Mouse (Mus musculus) embryonic facial prominence, embryonic 14.5 days (tissue): ENCODE data around the gene Mns1. TPM values are rescaled to one million over a fixed set of nuclear protein-coding genes. Genes with fewer than 3 reads are reported as not detected.

ENCODE experiments used
- ATAC-seq: fragments of 200-750 bp; cut with Nextera tagmentation; 2 replicates; pipeline ENCODE4 v1.8.0; 2017; ENCODE audit warnings: low read depth, moderate number of reproducible peaks, moderate TSS enrichment
- DNase-seq: peaks from one replicate; pipeline ENCODE4 v3.0.0-alpha.2; 2015; ENCODE audit warnings: low spot score
- H3K27ac ChIP-seq: fragments of 300-500 bp; sonication (generic); replicated peaks from 2 replicates; pipeline ENCODE4 v1.5.1; 2014; ENCODE audit warnings: low read depth, mild to moderate bottlenecking, low read length, moderate library complexity
- H3K27me3 ChIP-seq: fragments of 300-500 bp; sonication (generic); replicated peaks from 2 replicates; pipeline ENCODE4 v1.6.1; 2014; ENCODE audit warnings: low read length; ENCODE audit not compliant: control insufficient read depth, insufficient read depth
- H3K36me3 ChIP-seq: fragments of 300-500 bp; sonication (generic); 2 replicates; pipeline ENCODE4 v1.6.1; 2014; ENCODE audit warnings: low read length, mixed read lengths; ENCODE audit not compliant: control insufficient read depth, insufficient read depth
- H3K4me1 ChIP-seq: fragments of 300-500 bp; sonication (generic); 2 replicates; pipeline ENCODE4 v1.6.1; 2014; ENCODE audit warnings: antibody characterized with exemption, low read length; ENCODE audit not compliant: control insufficient read depth, insufficient read depth
- H3K4me2 ChIP-seq: fragments of 300-500 bp; sonication (generic); 2 replicates; pipeline ENCODE4 v1.6.1; 2014; ENCODE audit warnings: low read depth, mild to moderate bottlenecking, low read length, moderate library complexity, mixed read lengths
- H3K4me3 ChIP-seq: fragments of 300-500 bp; sonication (generic); 2 replicates; pipeline ENCODE4 v1.5.1; 2014; ENCODE audit warnings: low read depth, mild to moderate bottlenecking, low read length
- H3K9ac ChIP-seq: fragments of 300-500 bp; sonication (generic); 2 replicates; pipeline ENCODE4 v1.6.1; 2014; ENCODE audit warnings: low read depth, mild to moderate bottlenecking, low read length, moderate library complexity, mixed read lengths
- H3K9me3 ChIP-seq: fragments of 300-500 bp; sonication (generic); 2 replicates; pipeline ENCODE4 v1.6.1; 2016; ENCODE audit warnings: low read length; ENCODE audit not compliant: control insufficient read depth
- WGBS: fragments of 180-500 bp; shearing (Covaris S2); extraction: QIAGEN DNeasy Blood & Tissue Kit; methylation state at CpG from one replicate; pipeline ENCODE4 v1.1.7; 2014; 5-methylcytosine and 5-hydroxymethylcytosine counted together
- polyA plus RNA-seq: library from polyadenylated mRNA; unstranded; fragments of >200 nt; fragmentation: Nextera tagmentation; extraction: Ambion mirVana; gene quantifications from 2 replicates; pipeline ENCODE4 v1.2.1, GENCODE M21; 2014

Gene Mns1
- polyA plus RNA-seq, 1 experiment from 2014 or later = 24.3 TPM

DNA sequence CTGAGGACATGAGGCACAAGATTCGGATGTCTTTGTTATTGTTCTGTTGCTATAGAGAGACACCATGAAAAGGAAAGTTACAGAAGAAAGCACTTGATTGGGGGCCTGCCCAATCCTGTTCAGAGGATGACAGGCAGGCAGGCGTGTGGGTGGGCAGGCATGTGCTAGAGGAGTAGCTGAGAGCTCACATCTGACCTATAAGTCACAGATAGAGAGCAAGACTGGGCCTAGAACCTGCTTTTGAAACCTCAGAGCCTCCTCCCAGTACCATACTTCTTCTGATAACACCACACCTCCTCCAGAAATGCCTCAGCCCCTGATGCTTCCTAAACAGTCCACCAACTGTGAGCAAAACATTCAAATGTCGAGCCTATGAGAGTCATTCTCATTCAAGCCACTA is 19.4 kb upstream of the Mns1 start:
- no peak overlapping the region for H3K9ac ChIP-seq
- no peaks in the 10 kb centered on the region for H3K27me3 ChIP-seq
- 0 out of 2 replicates have a peak, but pooled peaks cover 6% of the 10 kb centered on the region for H3K9me3 ChIP-seq
- DNase-seq = no peak
- no peaks in the 10 kb centered on the region for H3K36me3 ChIP-seq
- 84% methylated on average over 3 of the region's 3 CpGs for WGBS
- no peak overlapping the region for H3K27ac ChIP-seq
- peaks cover 13% of the 10 kb centered on the region; the same call in 1 of the 2 replicates for H3K4me1 ChIP-seq
- no peak overlapping the region for H3K4me2 ChIP-seq
- no peak for ATAC-seq
- H3K4me3 ChIP-seq = no peak overlapping the region

DNA sequence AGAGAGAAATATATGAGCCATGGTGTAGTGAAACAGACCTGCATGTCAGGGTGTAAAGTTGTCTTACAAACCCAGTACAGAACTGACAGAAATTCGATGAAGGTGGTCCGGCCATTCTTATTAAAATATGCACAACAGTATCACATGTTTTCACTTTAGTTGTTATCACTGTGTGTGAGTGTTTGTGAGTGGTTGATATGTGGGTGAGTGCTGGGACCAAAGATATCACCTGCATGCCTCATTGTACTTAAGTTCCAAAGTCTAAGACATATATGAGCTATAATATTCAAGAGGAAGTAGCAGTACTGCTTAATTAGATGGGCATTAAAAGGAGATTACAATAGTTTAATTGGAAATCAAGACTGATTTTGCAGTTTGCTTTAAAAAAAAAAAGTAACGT is 17.3 kb upstream of the Mns1 start:
- no peak overlapping the region for H3K27ac ChIP-seq
- no peak overlapping the region for H3K4me2 ChIP-seq
- no peaks in the 10 kb centered on the region for H3K36me3 ChIP-seq
- H3K4me1 ChIP-seq = peaks cover 13% of the 10 kb centered on the region; the same call in 1 of the 2 replicates
- DNase-seq (no peak), ATAC-seq (no peak)
- H3K9ac ChIP-seq = no peak overlapping the region
- WGBS = 68% methylated on average over 3 of the region's 3 CpGs
- 0 out of 2 replicates have a peak, but pooled peaks cover 6% of the 10 kb centered on the region for H3K9me3 ChIP-seq
- H3K27me3 ChIP-seq = no peaks in the 10 kb centered on the region
- H3K4me3 ChIP-seq = no peak overlapping the region

DNA sequence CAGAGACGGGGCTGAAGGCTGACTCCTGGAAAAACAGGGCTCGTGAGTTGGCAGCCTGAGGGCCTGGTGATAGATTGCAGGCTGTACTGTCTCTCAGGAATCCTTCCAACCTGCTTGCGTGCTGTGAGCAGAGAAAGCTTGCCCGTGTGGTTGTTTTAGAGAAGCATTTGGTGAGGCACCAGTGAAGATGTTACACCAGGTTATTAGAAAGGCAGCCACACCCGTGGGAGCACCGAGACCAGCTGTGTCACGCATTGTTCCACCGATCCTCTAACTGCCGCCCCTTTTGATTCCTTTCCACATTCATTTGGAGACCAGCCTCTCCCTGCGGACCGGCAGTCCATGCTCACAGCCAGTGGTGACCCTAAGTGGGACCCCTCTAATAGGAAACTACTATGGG is 15.5 kb upstream of the Mns1 start:
- no peak overlapping the region for H3K4me2 ChIP-seq
- H3K4me1 ChIP-seq = peaks cover 13% of the 10 kb centered on the region; the same call in 1 of the 2 replicates
- H3K27me3 ChIP-seq = no peaks in the 10 kb centered on the region
- H3K36me3 ChIP-seq = no peaks in the 10 kb centered on the region
- DNase-seq (peak; percentile 27), ATAC-seq (no peak)
- H3K9me3 ChIP-seq = 0 out of 2 replicates have a peak, but pooled peaks cover 6% of the 10 kb centered on the region
- 49% methylated on average over 11 of the region's 11 CpGs for WGBS
- no peak overlapping the region for H3K4me3 ChIP-seq
- H3K9ac ChIP-seq = no peak overlapping the region
- H3K27ac ChIP-seq = no peak overlapping the region

DNA sequence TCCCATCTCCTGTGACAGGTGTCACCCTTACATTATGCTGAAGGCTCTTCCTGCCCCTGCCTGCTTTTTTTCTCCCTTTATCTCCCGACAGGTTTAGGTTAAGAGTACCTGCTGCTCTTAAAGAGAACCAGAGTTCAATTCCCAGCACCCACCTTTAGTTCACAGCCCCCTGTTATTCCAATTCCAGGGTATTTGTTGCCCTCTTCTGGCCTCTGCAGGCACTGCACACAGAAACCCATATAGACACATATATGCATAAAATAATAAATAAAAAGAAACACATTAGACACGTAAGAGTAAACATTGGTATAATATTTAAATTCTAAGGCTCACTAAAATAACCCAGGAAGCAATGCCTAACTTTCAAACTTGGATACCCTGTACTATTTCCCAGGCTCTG is 15.1 kb upstream of the Mns1 start:
- Histone ChIP-seq H3K9me3 (0 out of 2 replicates have a peak, but pooled peaks cover 6% of the 10 kb centered on the region), H3K9ac (no peak overlapping the region), H3K36me3 (no peaks in the 10 kb centered on the region), H3K4me3 (no peak overlapping the region), H3K4me1 (peaks cover 13% of the 10 kb centered on the region; the same call in 1 of the 2 replicates), H3K4me2 (no peak overlapping the region), H3K27ac (no peak overlapping the region), H3K27me3 (no peaks in the 10 kb centered on the region)
- WGBS = 91% methylated on average over 2 of the region's 2 CpGs
- DNase-seq (no peak), ATAC-seq (no peak)

DNA sequence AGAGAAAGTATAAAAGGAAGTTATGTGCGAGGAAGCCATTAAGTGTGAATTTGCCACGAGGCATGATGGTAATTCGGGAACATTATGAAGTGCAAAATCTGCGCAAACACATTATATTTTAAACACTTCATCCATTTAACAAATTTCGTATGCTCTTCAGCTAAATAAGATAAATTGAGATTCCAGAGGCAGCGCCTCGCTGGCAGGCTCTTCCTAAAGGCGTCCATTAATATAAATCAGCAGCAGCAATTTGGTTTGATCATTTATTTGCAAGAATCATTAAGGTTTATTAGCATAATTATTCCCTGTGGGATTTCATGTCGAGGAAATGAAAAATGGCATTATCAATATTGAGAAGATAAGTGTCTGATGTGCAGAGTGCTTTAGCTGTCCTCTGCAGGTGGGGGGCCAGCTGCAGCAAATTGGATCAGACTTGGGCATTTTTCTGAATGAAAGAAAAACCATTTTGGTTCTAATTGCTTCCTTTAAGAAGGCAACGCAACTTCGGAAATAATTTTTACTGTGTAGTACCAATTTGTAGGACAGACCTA is 12.4 kb upstream of the Mns1 start:
- WGBS = 70% methylated on average over 11 of the region's 11 CpGs
- Histone ChIP-seq H3K9me3 (0 out of 2 replicates have a peak, but pooled peaks cover 6% of the 10 kb centered on the region), H3K9ac (no peak overlapping the region), H3K36me3 (no peaks in the 10 kb centered on the region), H3K27ac (no peak overlapping the region), H3K4me1 (peaks cover 13% of the 10 kb centered on the region; the same call in 1 of the 2 replicates), H3K4me2 (no peak overlapping the region), H3K4me3 (no peak overlapping the region), H3K27me3 (no peaks in the 10 kb centered on the region)
- ATAC-seq (no peak), DNase-seq (no peak)

DNA sequence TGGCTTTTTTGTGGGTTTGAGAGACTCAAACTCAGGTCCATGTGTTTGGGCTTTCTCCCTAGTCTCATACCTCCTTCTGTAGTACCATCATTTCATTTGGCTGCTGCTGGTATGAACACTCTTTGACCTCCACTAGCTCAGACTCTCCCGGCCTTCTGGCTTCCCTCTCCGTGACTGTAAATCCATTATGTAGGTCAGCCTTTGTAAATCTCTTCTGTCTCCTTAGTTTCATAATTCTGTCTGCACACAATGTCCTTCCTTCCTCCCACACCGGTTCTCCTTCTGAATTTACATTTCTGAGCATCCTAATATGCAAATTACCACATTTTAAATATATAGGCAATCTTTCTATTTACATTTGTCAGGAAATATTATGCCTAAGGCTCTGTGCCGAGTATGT is 9.9 kb upstream of the Mns1 start:
- Histone ChIP-seq H3K9ac (no peak overlapping the region), H3K27me3 (no peaks in the 10 kb centered on the region), H3K9me3 (0 out of 2 replicates have a peak, but pooled peaks cover 2% of the 10 kb centered on the region), H3K4me3 (no peak overlapping the region), H3K36me3 (no peaks in the 10 kb centered on the region), H3K27ac (no peak overlapping the region), H3K4me2 (no peak overlapping the region), H3K4me1 (no peaks in the 10 kb centered on the region)
- ATAC-seq (no peak), DNase-seq (no peak)
- WGBS = 72% methylated on average over 4 of the region's 4 CpGs

DNA sequence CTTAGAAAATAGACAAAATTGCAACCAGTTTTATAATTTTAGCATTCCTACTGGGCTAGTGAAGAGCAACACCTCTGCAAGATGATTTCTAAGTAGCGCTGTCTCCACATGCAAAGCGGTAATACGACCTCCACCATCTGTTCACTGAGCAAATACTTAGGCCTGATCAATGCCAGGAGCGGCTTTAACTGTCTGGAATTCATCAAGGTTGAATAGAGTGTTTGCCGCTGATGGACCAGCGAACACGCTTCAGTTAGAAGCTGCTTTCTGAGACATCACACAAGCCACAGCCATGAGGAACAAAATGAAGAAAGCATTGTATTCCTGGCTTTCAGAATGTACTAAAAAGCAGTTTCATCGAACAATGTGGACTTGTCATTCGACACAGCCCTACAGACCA is 2.9 kb upstream of the Mns1 start:
- no peak overlapping the region for H3K4me3 ChIP-seq
- H3K4me2 ChIP-seq = peak overlapping the region; percentile 43
- H3K4me1 ChIP-seq = peaks cover 5% of the 10 kb centered on the region; the same call in 1 of the 2 replicates
- no peaks in the 10 kb centered on the region for H3K9me3 ChIP-seq
- peak overlapping the region; percentile 34; the same call in 1 of the 2 replicates for H3K9ac ChIP-seq
- WGBS = 41% methylated on average over 9 of the region's 9 CpGs
- no peak for ATAC-seq
- H3K27ac ChIP-seq = no peak overlapping the region
- H3K36me3 ChIP-seq = no peaks in the 10 kb centered on the region
- peak; percentile 22 for DNase-seq
- no peaks in the 10 kb centered on the region for H3K27me3 ChIP-seq

DNA sequence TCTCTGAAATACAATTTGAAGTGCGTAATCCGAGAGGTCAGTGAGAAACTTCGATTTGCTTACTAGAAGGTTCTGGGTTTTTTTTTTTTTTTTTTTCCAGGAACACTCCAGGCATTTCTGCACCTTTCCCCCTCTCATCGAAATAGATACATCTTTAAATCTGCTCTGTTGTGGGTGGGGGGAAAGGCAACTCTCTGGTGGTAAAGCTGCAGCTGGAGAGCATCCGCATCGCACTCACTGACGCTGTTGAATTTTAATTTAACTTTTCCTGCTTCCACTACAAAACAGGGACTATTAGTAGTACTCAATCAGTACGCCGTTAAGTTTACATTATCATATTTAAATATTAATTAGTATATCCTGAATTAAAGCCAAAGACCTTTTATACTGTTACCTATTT is 938 bp downstream of the Mns1 start:
- peak overlapping the region; percentile 68 for H3K4me3 ChIP-seq
- DNase-seq (no peak), ATAC-seq (no peak; the same call in 1 of the 2 replicates)
- H3K9me3 ChIP-seq = no peaks in the 10 kb centered on the region
- H3K27me3 ChIP-seq = no peaks in the 10 kb centered on the region
- H3K9ac ChIP-seq = peak overlapping the region; percentile 70
- 2% methylated on average over 9 of the region's 9 CpGs for WGBS
- H3K4me1 ChIP-seq = peaks cover 5% of the 10 kb centered on the region; the same call in 1 of the 2 replicates
- H3K36me3 ChIP-seq = peaks cover 4% of the 10 kb centered on the region; the same call in 1 of the 2 replicates
- H3K4me2 ChIP-seq = peak overlapping the region; percentile 76
- peak overlapping the region; percentile 39; the same call in 1 of the 2 replicates for H3K27ac ChIP-seq

DNA sequence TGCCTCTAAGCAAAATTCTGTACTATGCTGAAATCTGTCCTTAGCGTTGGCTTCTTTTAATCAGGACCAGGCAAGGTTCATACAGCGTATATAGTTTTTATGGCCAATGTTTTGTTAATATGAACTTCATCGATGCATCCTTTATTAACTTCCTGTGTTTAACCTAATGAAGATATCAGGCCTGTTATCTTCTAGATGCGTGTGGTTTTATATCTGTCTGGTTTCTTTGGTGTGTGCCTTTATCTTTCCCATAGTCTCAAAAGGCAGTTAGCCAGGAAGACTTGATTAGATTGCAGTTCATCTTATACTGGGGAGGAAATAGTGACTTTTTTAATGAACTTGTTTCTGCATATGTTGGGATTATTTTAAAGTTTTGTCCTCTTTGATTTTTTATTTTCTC is 2.5 kb downstream of the Mns1 start:
- Histone ChIP-seq H3K27me3 (no peaks in the 10 kb centered on the region), H3K4me2 (no peak overlapping the region), H3K9ac (no peak overlapping the region), H3K4me3 (no peak overlapping the region), H3K27ac (no peak overlapping the region), H3K36me3 (peaks cover 5% of the 10 kb centered on the region; the same call in 1 of the 2 replicates), H3K4me1 (peaks cover 5% of the 10 kb centered on the region; the same call in 1 of the 2 replicates), H3K9me3 (no peaks in the 10 kb centered on the region)
- ATAC-seq (no peak), DNase-seq (no peak)
- 93% methylated on average over 4 of the region's 4 CpGs for WGBS
